Mouse (Mus musculus) c-Kit-positive CD71-negative TER-119-negative erythroid progenitor cells, embryonic 14.5 days (primary cell): ENCODE results near the gene Gm36864.
A peak's percentile ranks its signal among the peaks of the same experiment; 100 is the strongest.
"Not testable (repeated sequence)": the region's sequence is repeated elsewhere in the genome, so short reads cannot be mapped to it uniquely, and the experiment has no call there.

Experiments
- DNase-seq: peaks from one replicate; pipeline ENCODE4 v3.0.0-alpha.2; 2013; ENCODE audit warnings: low read depth

Gm36864 gene

DNA sequence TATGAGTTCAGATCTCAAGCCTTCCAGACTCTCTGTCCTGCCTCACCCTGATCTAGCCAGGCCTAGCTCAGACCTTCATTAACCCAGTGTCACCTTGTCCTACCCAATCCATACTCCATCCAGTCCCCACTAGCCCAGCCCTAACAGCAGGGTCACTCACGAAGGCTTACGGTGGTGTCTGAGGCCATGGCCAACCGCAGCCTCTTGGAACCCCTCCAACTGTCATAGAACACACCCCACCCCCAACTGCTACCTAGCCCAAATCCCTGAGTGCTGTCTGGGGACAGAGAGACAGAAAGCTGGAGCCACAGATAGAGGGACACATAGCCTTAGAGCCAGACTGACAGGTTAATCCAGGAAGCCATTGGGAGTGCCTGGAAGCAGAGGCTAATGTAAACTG, at the start of gene Gm36864:
Gm36864 (plus strand) TSS at position 269 of the 400 bp plus-strand sequence.
- no peak for DNase-seq

GRCm38 (mm10) chr7:44186516-44186915, 49.5 kb upstream of the Gm36864 start:
- DNase-seq = not testable (repeated sequence)

- not testable (repeated sequence) for DNase-seq
Observed at GRCm38 (mm10) chr7:44187936-44188335, 48.0 kb upstream of the Gm36864 start, which contains the start of gene Klk1b24. Gene Klk1b24, plus strand, starts transcription at chr7:44188236.

- not testable (repeated sequence) for DNase-seq
Observed at GRCm38 (mm10) chr7:44193466-44193865, 42.5 kb upstream of the Gm36864 start.

- DNase-seq = no peak
Observed at GRCm38 (mm10) chr7:44197891-44198290, 38.1 kb upstream of the Gm36864 start, which contains the start of gene Klk1b3. Gene Klk1b3, plus strand, starts transcription at chr7:44198191.

DNA sequence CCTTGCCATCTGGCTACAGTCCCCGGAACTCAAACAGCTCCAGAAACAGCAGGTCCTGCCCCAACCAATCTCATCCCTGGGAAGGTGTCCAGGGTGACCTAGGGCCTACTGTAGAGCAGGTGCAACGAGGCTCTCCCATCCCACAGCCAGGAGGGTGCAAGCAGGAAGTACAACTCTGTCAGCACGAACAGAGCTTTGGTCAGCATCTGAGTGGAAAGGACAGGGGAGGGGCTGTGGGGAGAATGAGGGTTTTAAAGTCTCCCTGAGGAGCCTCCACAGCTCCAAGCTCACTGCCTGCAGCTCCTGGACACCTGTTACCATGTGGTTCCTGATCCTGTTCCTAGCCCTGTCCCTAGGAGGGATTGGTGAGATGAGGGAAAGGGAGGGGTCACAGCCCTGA, 28.8 kb upstream of the Gm36864 start, which contains the start of gene Klk1b4:
Klk1b4 (plus strand) TSS at position 301 of the 400 bp plus-strand sequence.
- not testable (repeated sequence) for DNase-seq

GRCm38 (mm10) chr7:44208307-44208706, 27.7 kb upstream of the Gm36864 start:
- no peak for DNase-seq

GRCm38 (mm10) chr7:44215645-44216044, 20.3 kb upstream of the Gm36864 start, which contains the start of gene Klk1b5:
Gene Klk1b5, plus strand, starts transcription at chr7:44215945.
- DNase-seq = no peak

DNA sequence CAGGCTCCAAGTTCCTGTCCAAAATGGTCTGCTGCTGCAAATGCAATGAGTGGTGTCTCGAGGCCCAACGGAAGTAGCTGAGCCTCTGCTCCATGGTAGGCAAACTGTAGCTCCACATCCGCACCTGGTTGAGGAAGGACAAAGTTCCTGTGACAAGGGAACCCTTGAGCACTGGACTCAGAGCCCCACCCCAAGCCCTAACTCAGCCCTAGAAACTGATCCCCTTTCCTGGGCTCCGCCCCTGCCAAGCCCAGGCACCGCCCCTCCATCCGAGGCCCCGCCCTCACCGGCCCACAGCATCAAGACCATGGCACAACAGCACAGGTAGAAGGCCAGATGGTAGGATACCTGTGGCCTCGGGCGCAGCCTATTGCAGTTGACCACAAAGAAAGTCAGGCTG, 14.4 kb upstream of the Gm36864 start:
- DNase-seq = not testable (repeated sequence)

GRCm38 (mm10) chr7:44222335-44222734, 13.6 kb upstream of the Gm36864 start:
- not testable (repeated sequence) for DNase-seq

DNA sequence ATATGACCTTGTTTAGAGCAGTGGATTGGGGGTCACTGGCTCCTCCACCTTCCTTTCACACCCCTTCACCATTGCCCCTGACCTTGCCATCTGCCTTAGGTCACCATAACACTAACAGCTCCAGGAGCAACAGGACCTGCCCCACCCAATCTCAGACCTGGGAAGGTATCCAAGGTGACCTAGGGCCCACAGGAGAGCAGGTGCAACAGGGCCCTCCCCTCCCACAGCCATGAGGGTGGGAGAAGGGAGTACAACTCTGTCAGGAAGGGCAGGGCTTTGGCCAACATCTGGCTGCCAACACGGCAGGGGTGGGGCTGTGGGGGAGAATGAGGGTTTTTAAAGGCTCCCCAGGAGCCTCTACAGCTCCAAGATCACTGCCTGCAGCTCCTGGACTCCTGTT, 10.9 kb upstream of the Gm36864 start, which contains the start of gene Klk1:
Klk1 (plus strand) TSS at position 285 of the 400 bp plus-strand sequence.
- no peak for DNase-seq

DNA sequence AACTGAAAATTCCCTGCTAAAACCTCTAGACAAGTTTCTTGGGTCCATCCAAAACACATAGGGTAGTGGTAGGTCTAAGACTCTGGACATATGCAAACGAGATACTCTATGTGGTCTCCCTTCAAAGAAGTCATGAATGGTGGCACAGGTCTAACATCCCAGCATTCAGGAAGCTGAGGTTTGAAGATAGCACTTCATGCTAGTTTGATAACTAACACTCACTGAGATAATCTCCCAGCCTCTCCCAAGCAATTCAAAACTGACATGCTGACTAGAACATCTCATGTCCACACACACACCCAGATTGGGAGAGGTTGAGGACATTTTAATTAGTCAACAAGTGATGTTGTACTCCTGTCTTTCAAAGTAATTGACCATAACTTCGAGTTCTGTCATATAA, 3.9 kb downstream of the Gm36864 start:
- DNase-seq = no peak

DNA sequence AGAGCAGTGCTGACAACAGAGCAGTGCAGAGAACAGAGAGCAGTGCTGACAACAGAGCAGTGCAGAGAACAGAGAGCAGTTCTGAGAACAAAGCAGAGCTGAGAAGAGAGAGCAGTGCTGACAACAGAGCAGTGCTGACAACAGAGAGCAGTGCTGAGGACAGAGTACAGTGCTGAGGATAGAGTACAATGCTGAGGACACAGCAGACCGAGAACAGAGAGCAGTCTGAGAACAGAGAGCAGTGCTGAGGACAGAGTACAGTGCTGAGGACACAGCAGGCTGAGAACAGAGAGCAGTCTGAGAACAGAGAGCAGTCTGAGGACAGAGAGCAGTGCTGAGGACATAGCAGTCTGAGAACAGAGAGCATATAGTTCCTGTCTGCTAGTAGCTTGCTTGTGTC, 4.7 kb downstream of the Gm36864 start:
- DNase-seq = no peak

DNA sequence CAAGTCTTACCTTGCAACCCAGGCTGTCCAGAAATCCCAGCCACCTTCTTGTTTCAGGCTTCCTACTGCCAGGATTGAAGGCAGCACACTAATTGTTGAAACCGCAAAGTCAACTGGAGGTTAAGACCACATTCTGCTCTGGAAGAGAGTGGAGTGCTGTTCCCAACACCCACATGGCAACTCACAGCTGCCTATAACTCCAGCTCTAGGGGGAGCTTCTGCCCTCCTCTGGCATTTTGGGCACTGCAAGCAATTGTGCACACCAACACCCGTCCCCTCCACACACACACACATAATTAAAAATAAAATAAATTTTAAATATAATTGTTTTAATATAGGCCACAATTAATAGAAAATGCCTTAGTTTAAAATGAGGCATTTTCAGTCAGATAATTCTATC, 5.2 kb downstream of the Gm36864 start:
- DNase-seq = no peak

DNA sequence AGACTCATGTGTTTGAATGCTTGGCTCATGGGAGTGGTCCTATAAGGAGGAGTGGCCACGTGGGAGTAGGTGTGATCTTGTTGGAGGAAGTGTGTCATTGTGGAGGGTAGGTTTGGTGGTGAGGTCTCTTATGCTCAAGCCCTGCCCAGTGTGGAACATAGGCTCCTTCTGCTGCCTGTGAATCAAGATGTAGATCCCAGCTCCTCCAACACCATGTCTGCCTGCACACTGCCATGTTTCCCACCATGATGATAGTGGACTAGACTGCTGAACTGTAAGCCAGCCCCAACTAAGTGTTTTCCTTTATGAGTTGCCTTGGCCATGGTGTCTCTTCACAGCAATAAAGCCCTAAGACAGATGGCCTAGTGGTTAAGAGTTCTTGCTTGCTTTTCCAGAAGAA, 8.1 kb downstream of the Gm36864 start:
- no peak for DNase-seq

DNA sequence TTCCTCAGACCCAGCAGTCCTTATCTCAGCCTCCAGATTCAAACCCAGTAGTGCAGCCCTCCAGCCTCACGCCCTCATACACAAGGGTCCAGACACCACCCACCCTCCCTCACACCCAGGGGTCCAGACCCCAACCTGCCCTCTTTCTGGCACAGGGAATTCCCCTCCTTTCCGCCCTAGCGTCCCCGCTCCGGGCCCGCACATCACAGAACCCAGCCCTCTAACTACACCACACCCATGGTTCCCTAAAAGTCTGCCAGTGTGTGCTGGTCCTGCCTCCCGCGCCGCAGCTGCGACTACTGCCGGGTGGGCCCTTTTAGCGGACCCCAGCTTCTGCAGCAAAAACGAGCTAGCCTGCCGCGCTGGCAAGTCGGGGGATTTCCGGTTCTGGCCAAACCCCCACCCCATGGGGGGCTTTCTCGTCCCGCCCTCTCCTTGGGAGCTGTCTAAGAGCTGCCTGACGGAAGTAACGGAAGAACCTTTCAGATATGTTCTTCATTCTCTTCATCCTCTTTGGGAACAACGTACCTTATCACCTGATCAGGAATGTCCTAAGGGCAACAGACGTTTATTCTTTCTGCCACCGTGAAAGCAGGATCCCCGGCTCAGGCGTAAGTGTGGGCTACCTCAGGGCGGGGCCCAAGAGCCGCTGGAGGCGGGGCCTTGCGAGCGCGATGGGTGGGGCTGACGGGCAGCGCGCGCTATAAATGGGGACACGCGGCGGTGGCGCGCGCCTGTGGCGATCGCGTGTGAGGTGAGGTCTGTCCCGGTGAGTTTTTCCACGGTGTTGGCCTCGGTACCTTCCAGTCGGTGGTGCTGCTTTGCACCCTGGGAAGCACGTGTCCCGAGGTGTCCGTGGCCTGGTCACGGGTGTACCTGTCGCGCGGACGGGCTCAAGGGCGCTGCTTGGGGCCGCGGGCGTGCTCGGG, 10.3 kb downstream of the Gm36864 start, which contains the start of the genes 1700028J19Rik and 2410002F23Rik:
1700028J19Rik (minus strand) TSS at position 641 of the 929 bp plus-strand sequence.
2410002F23Rik (plus strand) TSS at position 668 of the 929 bp plus-strand sequence.
- peak; percentile 68 for DNase-seq

- peak; percentile 39 for DNase-seq
Observed at GRCm38 (mm10) chr7:44246984-44247470, 11.1 kb downstream of the Gm36864 start.

- DNase-seq = no peak
Observed at GRCm38 (mm10) chr7:44247971-44248370, 12.0 kb downstream of the Gm36864 start.

GRCm38 (mm10) chr7:44249248-44249647, 13.3 kb downstream of the Gm36864 start:
- no peak for DNase-seq

- not testable (repeated sequence) for DNase-seq
Observed at GRCm38 (mm10) chr7:44250732-44251275, 14.8 kb downstream of the Gm36864 start.

- DNase-seq = no peak
Observed at GRCm38 (mm10) chr7:44253023-44253616, 17.1 kb downstream of the Gm36864 start.

DNA sequence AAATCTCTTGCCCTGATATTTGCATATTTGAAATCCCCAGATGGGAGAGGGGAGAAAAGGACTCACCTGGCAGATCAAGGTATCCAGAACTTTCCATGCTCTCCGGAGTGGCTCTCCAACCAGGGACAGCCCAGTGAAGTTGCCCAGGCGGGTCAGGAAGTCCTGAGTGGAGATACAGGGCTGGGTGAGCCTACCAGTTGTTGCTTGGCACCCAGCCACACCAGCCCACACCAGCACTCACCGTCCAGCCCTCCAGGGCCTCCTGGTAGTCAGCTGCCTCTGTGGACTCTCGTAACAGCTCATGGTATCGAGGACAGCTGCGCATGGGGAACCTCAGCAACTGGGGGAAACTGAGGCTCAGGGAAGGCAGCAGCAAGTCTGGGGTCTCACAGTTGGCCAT, 19.0 kb downstream of the Gm36864 start:
- no peak for DNase-seq
